Mouse (Mus musculus): ENCODE data around the gene Acot12. TPM values are rescaled to one million over a fixed set of nuclear protein-coding genes. Genes with fewer than 3 reads are reported as not detected.

The Acot12 gene
- total RNA-seq, 2 experiments from 2014 or later = 0.09 to 0.27 TPM

GRCm38 (mm10) chr13:91826066-91826465 lies 84.8 kb downstream of the Acot12 start:
- no peak for DNase-seq

DNA sequence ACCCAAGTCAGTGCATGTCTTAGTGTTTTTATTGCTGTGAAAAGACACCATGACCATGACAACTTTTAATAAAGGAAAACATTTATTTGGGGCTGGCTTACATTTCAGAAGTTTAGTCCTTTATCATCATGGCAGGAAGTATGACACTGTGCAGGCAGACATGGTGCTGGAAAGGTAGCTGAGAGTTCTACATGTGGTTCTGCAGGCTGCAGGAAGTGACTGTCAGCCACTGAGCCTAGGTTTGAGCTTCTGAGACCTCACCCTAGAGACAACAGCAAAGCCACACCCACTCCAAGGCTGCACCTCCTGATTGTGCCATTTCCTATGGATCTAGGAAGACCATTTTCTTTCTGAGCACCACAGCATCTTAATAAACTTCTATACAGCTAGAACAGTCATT lies 86.6 kb downstream of the Acot12 start:
- no peak for DNase-seq

Small RNA genes lying within 50 kb of the gene (microRNA-seq; reads per million reads assigned to microRNA genes)
- 0 reads per million in 2 experiments for gene Gm27656

Other genes with a start within 250 kb of the Acot12 start
- gene Zcchc9, start 66.2 kb downstream of the Acot12 start, total RNA-seq (2021) = 10 to 100 TPM; 13.9 to 17.0 TPM
- 100 to 1,000 TPM; 318 to 430 TPM for gene Ckmt2, start 135.4 kb downstream of the Acot12 start, total RNA-seq (2021)